Mouse (Mus musculus) neural tube, embryonic 14.5 days (tissue): ENCODE results near the gene Morc3. TPM values are rescaled to one million over a fixed set of nuclear protein-coding genes. Genes with fewer than 3 reads are reported as not detected.

Source experiments
- ATAC-seq: fragments of 200-750 bp; cut with Nextera tagmentation; 2 replicates; pipeline ENCODE4 v1.8.0; 2017; ENCODE audit warnings: low read depth, mild to moderate bottlenecking, moderate TSS enrichment, moderate library complexity
- H3K27ac ChIP-seq: fragments of 300-500 bp; sonication (generic); 2 replicates; pipeline ENCODE4 v1.5.1; 2014; ENCODE audit warnings: low read depth, mild to moderate bottlenecking, control low read depth, low read length, moderate library complexity, mixed read lengths
- H3K27me3 ChIP-seq: fragments of 300-500 bp; sonication (generic); 2 replicates; pipeline ENCODE4 v1.6.1; 2014; ENCODE audit warnings: low read length; ENCODE audit not compliant: control insufficient read depth, insufficient read depth
- H3K36me3 ChIP-seq: fragments of 300-500 bp; sonication (generic); 2 replicates; pipeline ENCODE4 v1.6.1; 2014; ENCODE audit warnings: low read length, mixed read lengths; ENCODE audit not compliant: control insufficient read depth, insufficient read depth
- H3K4me1 ChIP-seq: fragments of 300-500 bp; sonication (generic); 2 replicates; pipeline ENCODE4 v1.6.1; 2014; ENCODE audit warnings: low read length; ENCODE audit not compliant: control insufficient read depth, insufficient read depth
- H3K4me2 ChIP-seq: fragments of 300-500 bp; sonication (generic); 2 replicates; pipeline ENCODE4 v1.6.1; 2014; ENCODE audit warnings: mild to moderate bottlenecking, low read depth, low read length, control low read depth
- H3K4me3 ChIP-seq: fragments of 300-500 bp; sonication (generic); 2 replicates; pipeline ENCODE4 v1.5.1; 2014; ENCODE audit warnings: low read depth, low read length, control low read depth, mixed read lengths
- H3K9ac ChIP-seq: fragments of 300-500 bp; sonication (generic); replicated peaks from 2 replicates; pipeline ENCODE4 v1.6.1; 2014; ENCODE audit warnings: low read depth, mild to moderate bottlenecking, control low read depth, low read length, mixed read lengths
- H3K9me3 ChIP-seq: fragments of 300-500 bp; sonication (generic); 2 replicates; pipeline ENCODE4 v1.6.1; 2016; ENCODE audit warnings: low read length; ENCODE audit not compliant: control insufficient read depth
- WGBS: fragments of 180-500 bp; shearing (Covaris S2); extraction: QIAGEN DNeasy Blood & Tissue Kit; methylation state at CpG from one replicate; pipeline ENCODE4 v1.1.7; 2014; 5-methylcytosine and 5-hydroxymethylcytosine counted together
- polyA plus RNA-seq: library from polyadenylated mRNA; unstranded; fragments of >200 nt; fragmentation: Nextera tagmentation; extraction: Ambion mirVana; gene quantifications from 2 replicates; pipeline ENCODE4 v1.2.1, GENCODE M21; 2014

Gene Morc3
- polyA plus RNA-seq = 37.0 and 39.9 TPM in 2 replicates

GRCm38 (mm10) chr16:93831627-93832395 lies at the start of gene Morc3:
Gene Morc3 (plus strand): TSS chr16:93832121.
- peak; percentile 97 for ATAC-seq
- Histone ChIP-seq H3K4me1 (0 out of 2 replicates have a peak, but pooled peaks cover 6% of the 10 kb centered on the region), H3K9me3 (no peaks in the 10 kb centered on the region), H3K4me3 (peak within 1 kb of the TSS; percentile 96), H3K4me2 (peak within 1 kb of the TSS; percentile 60), H3K27ac (peak within 1 kb of the TSS; percentile 91), H3K27me3 (no peaks in the 10 kb centered on the region), H3K36me3 (no peaks in the 10 kb centered on the region), H3K9ac (peak within 1 kb of the TSS; percentile 93)
- WGBS = 12% methylated on average over 54 of the region's 55 CpGs

GRCm38 (mm10) chr16:93784175-93784574 lies 47.7 kb upstream of the Morc3 start:
- Histone ChIP-seq H3K36me3 (peaks cover 5% of the 10 kb centered on the region; the same call in 1 of the 2 replicates), H3K9me3 (no peaks in the 10 kb centered on the region), H3K4me3 (no peak overlapping the region), H3K27me3 (no peaks in the 10 kb centered on the region), H3K4me1 (no peaks in the 10 kb centered on the region), H3K27ac (no peak overlapping the region), H3K9ac (no peak overlapping the region), H3K4me2 (no peak overlapping the region)
- WGBS = 95% methylated on average over 7 of the region's 7 CpGs
- no peak for ATAC-seq

- peak; percentile 92 for ATAC-seq
These were observed 46.1 kb upstream of the Morc3 start for GRCm38 (mm10) chr16:93785805-93786204.

GRCm38 (mm10) chr16:93788388-93788787 lies 43.5 kb upstream of the Morc3 start:
- Histone ChIP-seq H3K4me3 (no peak overlapping the region), H3K4me1 (no peaks in the 10 kb centered on the region), H3K36me3 (peaks cover under 1% of the 10 kb centered on the region; the same call in 1 of the 2 replicates), H3K4me2 (no peak overlapping the region), H3K9me3 (no peaks in the 10 kb centered on the region), H3K27ac (no peak overlapping the region), H3K27me3 (no peaks in the 10 kb centered on the region), H3K9ac (no peak overlapping the region)
- WGBS = 86% methylated on average over 4 of the region's 4 CpGs
- ATAC-seq = no peak

More at GRCm38 (mm10) chr16:93785805-93786204, 46.1 kb upstream of the Morc3 start:
- Histone ChIP-seq H3K4me3 (no peak overlapping the region), H3K27me3 (no peaks in the 10 kb centered on the region), H3K9me3 (no peaks in the 10 kb centered on the region), H3K36me3 (peaks cover 4% of the 10 kb centered on the region; the same call in 1 of the 2 replicates), H3K4me2 (no peak overlapping the region), H3K4me1 (no peaks in the 10 kb centered on the region), H3K9ac (no peak overlapping the region), H3K27ac (no peak overlapping the region)
- WGBS = 9% methylated on average over 9 of the region's 9 CpGs

GRCm38 (mm10) chr16:93788881-93789280 lies 43.0 kb upstream of the Morc3 start:
- H3K36me3 ChIP-seq = peaks cover 4% of the 10 kb centered on the region; the same call in 1 of the 2 replicates
- no peak for ATAC-seq
- no peaks in the 10 kb centered on the region for H3K9me3 ChIP-seq
- H3K4me1 ChIP-seq = no peaks in the 10 kb centered on the region
- H3K27me3 ChIP-seq = no peaks in the 10 kb centered on the region
- no peak overlapping the region for H3K9ac ChIP-seq
- no peak overlapping the region for H3K4me2 ChIP-seq
- H3K27ac ChIP-seq = no peak overlapping the region
- no peak overlapping the region for H3K4me3 ChIP-seq
- WGBS = 95% methylated on average over 8 of the region's 8 CpGs

GRCm38 (mm10) chr16:93789971-93790755 lies 41.8 kb upstream of the Morc3 start:
- Histone ChIP-seq H3K9me3 (no peaks in the 10 kb centered on the region), H3K4me3 (no peak overlapping the region), H3K4me2 (no peak overlapping the region), H3K27me3 (no peaks in the 10 kb centered on the region), H3K27ac (no peak overlapping the region), H3K4me1 (no peaks in the 10 kb centered on the region), H3K9ac (no peak overlapping the region), H3K36me3 (peaks cover 4% of the 10 kb centered on the region; the same call in 1 of the 2 replicates)
- WGBS = 33% methylated on average over 5 of the region's 5 CpGs
- ATAC-seq = no peak

GRCm38 (mm10) chr16:93792981-93793630 lies 38.8 kb upstream of the Morc3 start:
- H3K4me2 ChIP-seq = no peak overlapping the region
- H3K9me3 ChIP-seq = no peaks in the 10 kb centered on the region
- H3K4me3 ChIP-seq = no peak overlapping the region
- ATAC-seq = no peak
- 0 out of 2 replicates have a peak, but pooled peaks cover 4% of the 10 kb centered on the region for H3K36me3 ChIP-seq
- H3K9ac ChIP-seq = no peak overlapping the region
- H3K27ac ChIP-seq = no peak overlapping the region
- 72% methylated on average over 15 of the region's 15 CpGs for WGBS
- no peaks in the 10 kb centered on the region for H3K27me3 ChIP-seq
- H3K4me1 ChIP-seq = no peaks in the 10 kb centered on the region

- Histone ChIP-seq H3K9ac (no peak overlapping the region), H3K4me2 (no peak overlapping the region), H3K9me3 (no peaks in the 10 kb centered on the region), H3K27me3 (no peaks in the 10 kb centered on the region), H3K4me3 (no peak overlapping the region), H3K36me3 (0 out of 2 replicates have a peak, but pooled peaks cover 4% of the 10 kb centered on the region), H3K4me1 (no peaks in the 10 kb centered on the region), H3K27ac (no peak overlapping the region)
- ATAC-seq = no peak
- WGBS = 79% methylated on average over 5 of the region's 5 CpGs
These were observed 37.1 kb upstream of the Morc3 start for GRCm38 (mm10) chr16:93794845-93795244.
